Mouse (Mus musculus): ENCODE measurements around the gene Ltbp1. TPM values are rescaled to one million over a fixed set of nuclear protein-coding genes. Genes with fewer than 3 reads are reported as not detected.

The Ltbp1 gene
- polyA plus RNA-seq, 1 experiment from 2014 or later, result 2.5 TPM

DNA sequence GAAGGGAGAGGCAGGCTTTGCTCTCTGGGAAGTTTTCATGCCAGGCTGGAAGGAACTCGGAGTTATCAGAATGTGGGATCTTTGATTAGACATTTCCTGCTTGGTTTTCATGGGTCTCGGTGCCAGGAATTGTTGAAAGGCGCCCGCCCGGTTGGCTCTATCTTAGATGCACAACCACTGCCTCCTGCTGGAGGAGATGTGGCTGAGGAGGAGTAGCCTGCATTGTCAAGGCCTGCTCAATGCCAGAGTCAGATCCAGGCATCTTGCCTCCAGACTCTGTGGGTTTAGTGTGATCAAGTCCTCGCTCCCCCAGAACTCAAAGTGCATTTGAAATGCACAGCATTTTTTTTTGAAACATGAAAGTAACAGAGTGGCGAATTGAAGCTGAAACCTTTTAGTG lies 364.0 kb downstream of the Ltbp1 start:
- DNase-seq (peak; percentile 10), ATAC-seq (ENCODE audit: low FRiP score, low TSS enrichment) (no peak)
- no peak overlapping the region for H3K27ac ChIP-seq (replicated peaks; ENCODE audit: low read depth, low read length)
- 74% methylated on average over 7 of the region's 7 CpGs for WGBS
- no peak overlapping the region for H3K4me2 ChIP-seq (ENCODE audit: low read length)
- H3K9ac ChIP-seq (replicated peaks; ENCODE audit: low read length), result no peak overlapping the region
- no peaks in the 10 kb centered on the region for H3K9me3 ChIP-seq (ENCODE audit: control insufficient read depth, low read length)
- H3K4me3 ChIP-seq (replicated peaks; ENCODE audit: low read depth, low read length), result no peak overlapping the region
- H3K4me1 ChIP-seq (ENCODE audit: control insufficient read depth, insufficient read depth, low read length), result no peaks in the 10 kb centered on the region
- H3K27me3 ChIP-seq (ENCODE audit: control insufficient read depth, insufficient read depth, low read length), result no peaks in the 10 kb centered on the region
- no peaks in the 10 kb centered on the region for H3K36me3 ChIP-seq (ENCODE audit: control insufficient read depth, insufficient read depth, low read length)

DNA sequence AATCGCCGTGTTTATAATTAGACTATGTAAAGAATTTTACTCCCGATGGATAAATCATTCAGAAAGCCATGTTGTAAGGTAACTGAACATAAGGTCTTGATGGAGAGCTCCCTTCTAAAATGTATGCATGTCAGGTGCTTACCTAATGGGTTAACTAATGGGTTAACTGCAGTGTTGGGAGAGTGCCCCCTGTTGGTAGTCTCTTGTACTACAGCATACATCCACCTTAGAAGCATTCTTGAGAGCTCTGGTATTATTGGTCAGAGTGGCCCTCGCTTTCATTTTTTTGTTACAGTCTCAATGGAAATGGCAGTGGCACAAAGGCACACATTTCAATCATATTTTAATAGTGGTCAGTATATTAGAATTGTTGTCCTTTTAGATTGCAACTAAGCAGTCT lies 364.8 kb downstream of the Ltbp1 start:
- peak; percentile 43 for DNase-seq
- no peaks in the 10 kb centered on the region for H3K4me1 ChIP-seq (ENCODE audit: control insufficient read depth, insufficient read depth, low read length)
- H3K27ac ChIP-seq (replicated peaks; ENCODE audit: low read depth, low read length), result no peak overlapping the region
- H3K9ac ChIP-seq (replicated peaks; ENCODE audit: low read length), result no peak overlapping the region
- no peak overlapping the region for H3K4me2 ChIP-seq (ENCODE audit: low read length)
- H3K9me3 ChIP-seq (ENCODE audit: control insufficient read depth, low read length), result no peaks in the 10 kb centered on the region
- no peaks in the 10 kb centered on the region for H3K36me3 ChIP-seq (ENCODE audit: control insufficient read depth, insufficient read depth, low read length)
- WGBS, result 93% methylated on average over 4 of the region's 4 CpGs
- no peak overlapping the region for H3K4me3 ChIP-seq (replicated peaks; ENCODE audit: low read depth, low read length)
- no peaks in the 10 kb centered on the region for H3K27me3 ChIP-seq (ENCODE audit: control insufficient read depth, insufficient read depth, low read length)
- no peak for ATAC-seq (ENCODE audit: low FRiP score, low TSS enrichment)

DNA sequence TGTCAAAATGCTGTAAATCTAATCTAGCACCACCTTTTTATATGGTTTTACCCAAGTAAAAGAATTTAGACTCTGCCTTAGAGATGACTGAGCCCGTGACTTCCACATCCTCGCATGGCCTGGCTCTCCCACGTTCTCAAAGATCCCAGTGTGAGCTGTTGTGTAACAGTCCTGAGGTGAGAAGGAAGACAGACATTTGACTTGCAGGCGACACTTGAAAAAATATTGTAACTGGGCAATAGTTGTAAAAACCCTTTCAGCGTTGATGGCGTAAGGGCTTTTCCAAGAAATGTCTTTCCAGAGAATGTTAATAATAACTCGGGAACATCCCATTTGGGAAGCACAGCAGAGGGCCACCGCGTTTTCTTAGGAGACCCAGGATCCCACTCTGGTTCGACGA lies 366.3 kb downstream of the Ltbp1 start:
- Histone ChIP-seq H3K4me3 (replicated peaks; ENCODE audit: low read depth, low read length) (no peak overlapping the region), H3K27ac (replicated peaks; ENCODE audit: low read depth, low read length) (no peak overlapping the region), H3K9me3 (ENCODE audit: control insufficient read depth, low read length) (no peaks in the 10 kb centered on the region), H3K4me1 (ENCODE audit: control insufficient read depth, insufficient read depth, low read length) (no peaks in the 10 kb centered on the region), H3K36me3 (ENCODE audit: control insufficient read depth, insufficient read depth, low read length) (no peaks in the 10 kb centered on the region), H3K9ac (replicated peaks; ENCODE audit: low read length) (no peak overlapping the region), H3K27me3 (ENCODE audit: control insufficient read depth, insufficient read depth, low read length) (no peaks in the 10 kb centered on the region), H3K4me2 (ENCODE audit: low read length) (no peak overlapping the region)
- WGBS, result 91% methylated on average over 11 of the region's 11 CpGs
- no peak for ATAC-seq (ENCODE audit: low FRiP score, low TSS enrichment)
- no peak for DNase-seq

DNA sequence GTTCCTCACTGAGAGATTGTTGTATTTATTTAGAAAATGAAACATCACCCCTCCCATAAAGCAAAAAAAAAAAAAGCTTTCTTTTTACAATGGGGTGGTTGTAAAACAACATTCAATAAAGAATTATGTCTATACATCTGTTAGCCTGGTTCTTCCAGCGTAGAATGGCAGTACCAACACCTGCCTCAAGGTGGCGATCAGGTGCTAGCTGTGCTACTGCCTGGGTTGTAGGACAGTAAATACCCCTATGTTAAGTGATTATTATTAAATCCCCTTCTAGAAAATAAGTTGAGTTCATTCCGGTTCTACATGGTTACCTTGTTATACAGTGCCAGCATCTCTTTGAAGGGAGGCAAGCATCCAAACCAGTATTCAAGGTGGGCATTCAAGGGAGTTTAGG lies 367.0 kb downstream of the Ltbp1 start:
- H3K27me3 ChIP-seq (ENCODE audit: control insufficient read depth, insufficient read depth, low read length), result no peaks in the 10 kb centered on the region
- no peak overlapping the region for H3K27ac ChIP-seq (replicated peaks; ENCODE audit: low read depth, low read length)
- H3K36me3 ChIP-seq (ENCODE audit: control insufficient read depth, insufficient read depth, low read length), result no peaks in the 10 kb centered on the region
- DNase-seq, result peak; percentile 41
- 55% methylated on average over 3 of the region's 3 CpGs for WGBS
- ATAC-seq (ENCODE audit: low FRiP score, low TSS enrichment), result no peak
- H3K9me3 ChIP-seq (ENCODE audit: control insufficient read depth, low read length), result no peaks in the 10 kb centered on the region
- H3K4me3 ChIP-seq (replicated peaks; ENCODE audit: low read depth, low read length), result no peak overlapping the region
- no peaks in the 10 kb centered on the region for H3K4me1 ChIP-seq (ENCODE audit: control insufficient read depth, insufficient read depth, low read length)
- H3K4me2 ChIP-seq (ENCODE audit: low read length), result no peak overlapping the region
- no peak overlapping the region for H3K9ac ChIP-seq (replicated peaks; ENCODE audit: low read length)

DNA sequence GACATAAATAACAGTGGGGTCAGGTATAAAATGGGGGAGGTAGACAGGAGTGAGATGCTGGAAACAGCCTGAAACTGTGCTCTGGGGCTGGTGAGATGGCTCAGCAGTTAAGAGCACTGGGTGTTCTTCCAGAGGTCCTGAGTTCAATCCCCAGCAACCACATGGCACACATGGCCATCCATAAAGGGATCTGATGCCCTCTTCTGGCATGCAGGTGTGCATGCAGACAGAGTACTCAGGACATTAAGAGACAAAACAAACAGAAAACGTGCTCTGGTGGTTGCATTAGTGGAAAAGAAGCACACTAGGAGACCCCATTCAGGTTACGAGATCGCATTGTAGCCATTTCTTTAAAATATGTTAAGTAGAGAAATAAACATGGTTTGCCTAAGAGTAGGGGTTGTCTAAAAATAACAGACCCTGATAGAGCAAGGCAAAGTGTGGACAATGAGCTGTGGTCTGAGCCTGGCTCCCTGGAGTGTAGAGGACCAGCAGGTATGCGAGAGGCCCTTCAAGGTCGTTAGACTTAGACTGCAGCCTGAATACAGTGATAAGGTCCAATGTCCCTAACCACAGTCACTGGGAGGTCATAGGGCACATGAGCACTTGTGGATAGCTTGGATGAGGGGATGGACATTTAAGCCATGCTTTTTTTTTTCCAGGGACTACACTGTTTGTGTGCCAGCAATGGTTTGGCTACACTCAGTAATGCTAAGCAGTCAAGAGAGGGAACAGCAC lies 369.1 kb downstream of the Ltbp1 start:
- no peak for ATAC-seq (ENCODE audit: low FRiP score, low TSS enrichment)
- Histone ChIP-seq H3K4me1 (ENCODE audit: control insufficient read depth, insufficient read depth, low read length) (no peaks in the 10 kb centered on the region), H3K9me3 (ENCODE audit: control insufficient read depth, low read length) (no peaks in the 10 kb centered on the region), H3K36me3 (ENCODE audit: control insufficient read depth, insufficient read depth, low read length) (no peaks in the 10 kb centered on the region), H3K4me2 (ENCODE audit: low read length) (no peak overlapping the region), H3K27me3 (ENCODE audit: control insufficient read depth, insufficient read depth, low read length) (no peaks in the 10 kb centered on the region), H3K27ac (replicated peaks; ENCODE audit: low read depth, low read length) (no peak overlapping the region), H3K9ac (replicated peaks; ENCODE audit: low read length) (no peak overlapping the region), H3K4me3 (replicated peaks; ENCODE audit: low read depth, low read length) (no peak overlapping the region)
- no peak for DNase-seq
- 77% methylated on average over 5 of the region's 5 CpGs for WGBS

DNA sequence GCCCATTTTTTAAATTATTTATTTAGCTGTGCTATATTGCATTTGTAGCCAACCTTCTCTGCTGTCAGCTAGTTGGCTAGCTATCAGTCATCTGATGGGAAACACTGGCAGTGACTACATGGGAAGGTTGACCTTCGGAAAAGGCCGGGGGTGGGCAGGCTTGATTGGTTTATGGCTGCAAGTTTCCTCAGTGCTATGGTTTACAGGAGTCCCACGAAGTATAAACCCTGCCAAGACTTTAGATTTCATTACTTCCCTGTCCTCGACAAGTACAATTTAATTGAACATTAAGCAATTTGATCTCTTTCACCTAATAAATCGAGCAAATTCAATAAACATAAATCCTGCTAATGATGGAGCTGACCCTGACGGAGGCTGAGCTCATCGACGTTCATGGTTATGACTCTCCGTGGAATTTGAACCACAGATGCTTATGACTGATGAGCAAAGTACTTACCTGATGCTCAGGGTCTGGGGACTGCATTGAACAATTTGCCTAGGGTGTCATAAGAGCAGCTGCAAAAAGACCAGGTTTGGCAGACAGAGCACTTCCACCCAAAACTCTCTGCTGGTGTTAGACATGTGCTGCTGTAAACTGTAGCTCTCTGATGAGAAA lies 373.0 kb downstream of the Ltbp1 start:
- ATAC-seq (ENCODE audit: low FRiP score, low TSS enrichment), result no peak
- no peak for DNase-seq
- H3K4me1 ChIP-seq (ENCODE audit: control insufficient read depth, insufficient read depth, low read length), result no peaks in the 10 kb centered on the region
- H3K9ac ChIP-seq (replicated peaks; ENCODE audit: low read length), result no peak overlapping the region
- H3K4me2 ChIP-seq (ENCODE audit: low read length), result no peak overlapping the region
- no peaks in the 10 kb centered on the region for H3K9me3 ChIP-seq (ENCODE audit: control insufficient read depth, low read length)
- no peak overlapping the region for H3K4me3 ChIP-seq (replicated peaks; ENCODE audit: low read depth, low read length)
- no peaks in the 10 kb centered on the region for H3K36me3 ChIP-seq (ENCODE audit: control insufficient read depth, insufficient read depth, low read length)
- H3K27ac ChIP-seq (replicated peaks; ENCODE audit: low read depth, low read length), result no peak overlapping the region
- WGBS, result 92% methylated on average over 9 of the region's 9 CpGs
- H3K27me3 ChIP-seq (ENCODE audit: control insufficient read depth, insufficient read depth, low read length), result no peaks in the 10 kb centered on the region

DNA sequence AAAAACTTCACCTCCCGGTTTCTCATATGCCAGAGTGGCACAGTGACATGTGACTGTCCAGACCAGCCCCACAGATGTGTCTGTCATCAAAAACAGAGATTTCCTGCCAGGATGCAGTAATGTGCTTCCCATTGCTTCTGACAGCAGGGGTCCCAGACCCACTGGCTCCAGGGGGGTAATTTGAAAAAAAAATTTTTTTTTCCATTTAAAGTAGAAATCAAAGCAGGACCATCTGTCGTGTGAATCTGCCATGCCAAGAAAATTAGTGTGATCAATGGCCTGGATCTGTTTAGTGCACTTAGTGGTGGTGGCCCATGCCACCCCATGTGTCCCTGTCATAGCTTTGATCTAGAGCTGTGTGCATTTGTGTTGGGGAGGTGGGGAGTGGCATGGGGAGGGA lies 374.8 kb downstream of the Ltbp1 start:
- H3K36me3 ChIP-seq (ENCODE audit: control insufficient read depth, insufficient read depth, low read length), result no peaks in the 10 kb centered on the region
- WGBS, result 68% methylated on average over 2 of the region's 2 CpGs
- ATAC-seq (ENCODE audit: low FRiP score, low TSS enrichment) (peak; percentile 41; the same call in 1 of the 2 replicates), DNase-seq (no peak)
- H3K27ac ChIP-seq (replicated peaks; ENCODE audit: low read depth, low read length), result no peak overlapping the region
- no peaks in the 10 kb centered on the region for H3K27me3 ChIP-seq (ENCODE audit: control insufficient read depth, insufficient read depth, low read length)
- no peaks in the 10 kb centered on the region for H3K9me3 ChIP-seq (ENCODE audit: control insufficient read depth, low read length)
- no peak overlapping the region for H3K4me2 ChIP-seq (ENCODE audit: low read length)
- no peaks in the 10 kb centered on the region for H3K4me1 ChIP-seq (ENCODE audit: control insufficient read depth, insufficient read depth, low read length)
- H3K4me3 ChIP-seq (replicated peaks; ENCODE audit: low read depth, low read length), result no peak overlapping the region
- no peak overlapping the region for H3K9ac ChIP-seq (replicated peaks; ENCODE audit: low read length)

DNA sequence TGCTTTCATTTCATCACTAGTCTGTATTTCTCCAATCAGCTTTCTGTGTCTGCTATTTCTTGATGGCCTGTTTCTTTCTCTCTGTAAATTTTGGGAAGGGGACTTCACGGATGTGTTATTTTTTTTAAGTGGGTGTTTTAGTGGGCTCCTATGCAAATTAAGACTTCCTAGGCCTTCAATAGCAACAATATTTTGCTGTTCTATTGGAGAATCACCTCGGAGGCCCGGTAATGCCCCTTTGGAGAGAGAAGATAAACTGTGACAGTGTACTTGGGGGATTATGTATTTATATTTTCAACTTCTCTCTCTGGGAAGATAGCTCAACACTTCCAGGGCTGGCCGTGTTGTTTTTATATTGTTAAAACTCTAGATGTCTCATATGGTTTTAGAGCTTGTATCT lies 383.0 kb downstream of the Ltbp1 start:
- ATAC-seq (ENCODE audit: low FRiP score, low TSS enrichment) (no peak), DNase-seq (no peak)
- Histone ChIP-seq H3K4me2 (ENCODE audit: low read length) (no peak overlapping the region), H3K4me1 (ENCODE audit: control insufficient read depth, insufficient read depth, low read length) (no peaks in the 10 kb centered on the region), H3K4me3 (replicated peaks; ENCODE audit: low read depth, low read length) (no peak overlapping the region), H3K36me3 (ENCODE audit: control insufficient read depth, insufficient read depth, low read length) (no peaks in the 10 kb centered on the region), H3K27ac (replicated peaks; ENCODE audit: low read depth, low read length) (no peak overlapping the region), H3K27me3 (ENCODE audit: control insufficient read depth, insufficient read depth, low read length) (no peaks in the 10 kb centered on the region), H3K9me3 (ENCODE audit: control insufficient read depth, low read length) (no peaks in the 10 kb centered on the region), H3K9ac (replicated peaks; ENCODE audit: low read length) (no peak overlapping the region)
- WGBS, result 90% methylated on average over 4 of the region's 4 CpGs

DNA sequence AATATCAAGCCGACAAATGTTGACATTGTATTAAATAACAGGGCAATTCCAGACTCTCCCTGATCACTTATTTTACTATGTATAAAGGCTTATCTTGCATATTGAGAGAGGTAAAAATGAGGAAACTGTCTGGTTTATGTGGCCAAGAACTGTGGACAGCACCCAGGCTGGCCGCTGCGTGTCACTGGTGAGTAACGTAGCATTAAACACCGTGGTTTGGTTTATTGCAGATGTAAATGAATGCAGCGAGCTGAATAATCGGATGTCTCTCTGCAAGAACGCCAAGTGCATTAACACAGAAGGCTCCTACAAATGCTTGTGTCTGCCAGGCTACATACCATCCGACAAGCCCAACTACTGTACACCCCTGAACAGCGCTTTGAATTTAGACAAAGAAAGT lies 384.8 kb downstream of the Ltbp1 start:
- peak; percentile 24 for DNase-seq
- no peak for ATAC-seq (ENCODE audit: low FRiP score, low TSS enrichment)
- H3K9me3 ChIP-seq (ENCODE audit: control insufficient read depth, low read length), result no peaks in the 10 kb centered on the region
- H3K4me1 ChIP-seq (ENCODE audit: control insufficient read depth, insufficient read depth, low read length), result no peaks in the 10 kb centered on the region
- 80% methylated on average over 10 of the region's 10 CpGs for WGBS
- no peak overlapping the region for H3K9ac ChIP-seq (replicated peaks; ENCODE audit: low read length)
- no peaks in the 10 kb centered on the region for H3K27me3 ChIP-seq (ENCODE audit: control insufficient read depth, insufficient read depth, low read length)
- no peak overlapping the region for H3K4me2 ChIP-seq (ENCODE audit: low read length)
- no peak overlapping the region for H3K4me3 ChIP-seq (replicated peaks; ENCODE audit: low read depth, low read length)
- H3K27ac ChIP-seq (replicated peaks; ENCODE audit: low read depth, low read length), result no peak overlapping the region
- no peaks in the 10 kb centered on the region for H3K36me3 ChIP-seq (ENCODE audit: control insufficient read depth, insufficient read depth, low read length)

All from midbrain, embryonic 14.5 days (tissue).